Mouse (Mus musculus) hindbrain, embryonic 10.5 days (tissue): Measurements from ENCODE around the gene Apoc4. TPM values are rescaled to one million over a fixed set of nuclear protein-coding genes. Genes with fewer than 3 reads are reported as not detected.
"Not testable (repeated sequence)": the region's sequence is repeated elsewhere in the genome, so short reads cannot be mapped to it uniquely, and the experiment has no call there.

Experiments used
- DNase-seq: peaks from one replicate; pipeline ENCODE4 v3.0.0-alpha.2; 2017; ENCODE audit warnings: low spot score
- H3K27ac ChIP-seq: fragments of 300-500 bp; sonication (generic); 2 replicates; pipeline ENCODE4 v1.5.1; 2016; ENCODE audit warnings: mild to moderate bottlenecking, moderate library complexity
- H3K27me3 ChIP-seq: fragments of 300-500 bp; sonication (generic); 2 replicates; pipeline ENCODE4 v1.6.1; 2016; ENCODE audit warnings: mild to moderate bottlenecking; ENCODE audit not compliant: poor library complexity, insufficient read depth, severe bottlenecking
- H3K36me3 ChIP-seq: fragments of 300-500 bp; sonication (generic); 2 replicates; pipeline ENCODE4 v1.6.1; 2016; ENCODE audit warnings: mild to moderate bottlenecking, moderate library complexity
- H3K4me1 ChIP-seq: fragments of 300-500 bp; sonication (generic); replicated peaks from 2 replicates; pipeline ENCODE4 v1.6.1; 2016; ENCODE audit warnings: mild to moderate bottlenecking
- H3K4me3 ChIP-seq: fragments of 300-500 bp; sonication (generic); 2 replicates; pipeline ENCODE4 v1.5.1; 2016; ENCODE audit warnings: mild to moderate bottlenecking, moderate library complexity
- H3K9me3 ChIP-seq: fragments of 300-500 bp; sonication (generic); 2 replicates; pipeline ENCODE4 v1.6.1; 2016; ENCODE audit warnings: mild to moderate bottlenecking, moderate library complexity
- WGBS: fragments of 180-500 bp; shearing (Covaris S2); methylation state at CpG from one replicate; pipeline ENCODE4 v1.1.7; 2016; 5-methylcytosine and 5-hydroxymethylcytosine counted together
- polyA plus RNA-seq: library from polyadenylated mRNA; unstranded; fragments of >200 nt; fragmentation: Nextera tagmentation; extraction: Ambion mirVana; gene quantifications from 2 replicates; pipeline ENCODE4 v1.2.1, GENCODE M21; 2016

Apoc4 gene
- polyA plus RNA-seq, 1 experiment from 2014 or later = not detected

DNA sequence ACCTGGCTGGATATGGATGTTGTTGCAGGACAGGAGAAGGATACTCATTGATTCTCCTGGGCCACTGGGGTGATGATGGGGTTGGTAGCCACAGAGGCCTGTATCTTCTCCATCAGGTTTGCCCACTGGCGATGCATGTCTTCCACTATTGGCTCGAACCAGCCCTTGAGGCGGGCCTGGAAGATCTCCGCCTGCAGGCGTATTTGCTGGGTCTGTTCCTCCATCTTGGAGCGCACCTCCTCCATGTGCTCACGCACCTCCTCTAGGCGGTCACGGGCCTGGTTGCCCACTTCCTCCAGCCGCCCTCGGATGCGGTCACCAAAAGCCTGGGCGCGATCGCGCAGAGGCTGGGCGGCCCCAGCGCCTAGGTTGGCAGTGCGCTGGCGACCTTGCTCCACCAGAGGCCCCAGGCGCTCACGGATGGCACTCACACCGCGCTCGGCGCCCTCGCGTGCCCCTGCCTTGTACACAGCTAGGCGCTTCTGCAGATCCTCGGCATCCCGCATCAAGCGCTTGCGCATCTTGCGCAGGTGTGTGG lies 15.1 kb upstream of the Apoc4 start:
- peaks cover 9% of the 10 kb centered on the region for H3K9me3 ChIP-seq
- H3K27ac ChIP-seq = no peak overlapping the region
- no peaks in the 10 kb centered on the region for H3K27me3 ChIP-seq
- 94% methylated on average over 34 of the region's 34 CpGs for WGBS
- H3K4me1 ChIP-seq = peaks cover 71% of the 10 kb centered on the region
- no peak for DNase-seq
- H3K4me3 ChIP-seq = peak overlapping the region; percentile 7; the same call in 1 of the 2 replicates
- peaks cover 19% of the 10 kb centered on the region for H3K36me3 ChIP-seq

DNA sequence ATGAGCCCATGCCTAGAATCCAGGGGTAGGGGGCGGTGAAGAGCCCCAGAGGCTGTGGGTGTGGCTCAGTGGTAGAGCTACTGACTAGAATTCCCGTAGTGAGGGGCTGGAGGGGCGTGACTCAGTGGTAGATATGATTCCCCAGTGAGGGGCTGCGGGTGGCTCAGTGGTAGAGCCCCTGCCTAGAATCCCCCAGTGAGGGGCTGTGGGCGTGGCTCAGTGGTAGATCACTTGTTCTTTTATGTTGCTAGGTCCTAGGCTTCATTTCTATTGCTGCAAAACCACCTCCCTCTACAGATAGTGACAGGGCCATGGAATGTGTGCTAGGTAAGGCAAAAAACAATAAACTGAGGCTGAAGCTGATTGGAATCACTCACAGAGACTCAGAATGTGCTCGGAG lies 14.6 kb upstream of the Apoc4 start:
- Histone ChIP-seq H3K4me1 (peaks cover 69% of the 10 kb centered on the region), H3K27ac (no peak overlapping the region), H3K9me3 (peaks cover 9% of the 10 kb centered on the region), H3K27me3 (no peaks in the 10 kb centered on the region), H3K36me3 (peaks cover 18% of the 10 kb centered on the region), H3K4me3 (no peak overlapping the region)
- DNase-seq = no peak
- 85% methylated on average over 6 of the region's 6 CpGs for WGBS

DNA sequence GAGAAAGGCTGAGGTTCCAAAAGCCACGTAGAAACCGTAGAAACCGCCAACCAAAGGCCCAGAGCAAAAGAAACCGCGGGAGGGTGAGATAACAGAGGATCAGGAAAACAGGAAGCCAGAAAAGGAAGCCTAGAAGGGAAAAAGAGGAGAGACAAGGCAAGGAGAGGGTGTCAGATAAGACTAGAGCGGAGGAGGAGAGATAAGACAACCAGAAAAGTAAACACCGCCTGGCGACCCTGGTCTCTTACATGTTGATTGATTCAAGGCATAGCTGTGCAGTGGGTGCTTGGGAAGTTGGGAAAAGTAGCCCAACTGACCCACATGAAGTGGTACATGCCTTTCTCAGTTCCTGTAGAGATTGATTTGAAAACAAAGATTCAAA lies 13.9 kb upstream of the Apoc4 start:
- no peaks in the 10 kb centered on the region for H3K27me3 ChIP-seq
- peaks cover 62% of the 10 kb centered on the region for H3K4me1 ChIP-seq
- DNase-seq = no peak
- peaks cover 9% of the 10 kb centered on the region for H3K9me3 ChIP-seq
- H3K4me3 ChIP-seq = no peak overlapping the region
- 49% methylated on average over 8 of the region's 8 CpGs for WGBS
- peak overlapping the region; percentile 53; the same call in 1 of the 2 replicates for H3K27ac ChIP-seq
- peaks cover 18% of the 10 kb centered on the region for H3K36me3 ChIP-seq

DNA sequence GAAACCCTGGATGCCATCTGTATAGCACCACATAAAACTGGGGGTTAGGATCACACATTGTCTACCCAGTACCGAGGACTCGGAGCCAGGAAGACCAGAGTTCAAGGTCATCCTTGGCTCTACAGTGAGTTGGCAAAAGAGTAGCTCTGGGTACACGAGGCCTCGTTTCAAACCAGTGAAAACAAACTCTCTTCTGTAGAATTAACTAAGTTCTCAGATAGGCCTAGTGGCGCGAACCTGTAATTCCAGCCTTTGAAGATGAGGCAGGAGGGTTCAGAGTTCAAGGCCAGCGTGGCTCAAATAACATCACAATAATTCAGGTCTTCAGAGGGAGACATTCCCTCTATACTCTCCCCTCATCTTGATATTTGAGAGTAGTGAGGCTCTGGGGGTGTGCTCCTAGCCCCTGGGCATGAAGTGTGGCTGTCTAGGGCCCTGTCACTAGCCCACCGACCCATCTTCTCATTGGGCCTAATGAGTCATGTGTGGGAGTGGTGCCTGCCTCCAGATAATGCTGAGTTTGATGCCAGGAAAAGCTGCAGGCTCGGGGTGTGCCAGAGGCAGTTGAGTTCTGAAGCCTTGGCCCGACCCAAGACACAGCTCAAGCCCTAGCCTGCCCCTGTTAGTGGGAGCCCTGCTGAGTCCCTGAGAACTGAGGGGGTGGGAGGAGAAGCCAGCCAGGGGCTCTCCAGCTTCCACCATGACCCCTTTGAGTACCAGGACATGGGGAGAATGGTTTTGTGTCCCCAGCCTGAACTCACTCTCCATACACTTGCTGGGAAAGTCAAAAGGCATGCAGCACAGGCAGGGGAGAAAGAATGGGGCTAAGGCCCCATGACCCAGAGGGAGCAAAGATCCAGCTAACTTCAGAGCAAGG lies 13.3 kb upstream of the Apoc4 start:
- H3K27ac ChIP-seq = peak overlapping the region; percentile 53
- H3K9me3 ChIP-seq = peaks cover 9% of the 10 kb centered on the region
- H3K27me3 ChIP-seq = no peaks in the 10 kb centered on the region
- peaks cover 18% of the 10 kb centered on the region for H3K36me3 ChIP-seq
- no peak overlapping the region for H3K4me3 ChIP-seq
- no peak for DNase-seq
- H3K4me1 ChIP-seq = peaks cover 58% of the 10 kb centered on the region
- WGBS = 86% methylated on average over 10 of the region's 10 CpGs

DNA sequence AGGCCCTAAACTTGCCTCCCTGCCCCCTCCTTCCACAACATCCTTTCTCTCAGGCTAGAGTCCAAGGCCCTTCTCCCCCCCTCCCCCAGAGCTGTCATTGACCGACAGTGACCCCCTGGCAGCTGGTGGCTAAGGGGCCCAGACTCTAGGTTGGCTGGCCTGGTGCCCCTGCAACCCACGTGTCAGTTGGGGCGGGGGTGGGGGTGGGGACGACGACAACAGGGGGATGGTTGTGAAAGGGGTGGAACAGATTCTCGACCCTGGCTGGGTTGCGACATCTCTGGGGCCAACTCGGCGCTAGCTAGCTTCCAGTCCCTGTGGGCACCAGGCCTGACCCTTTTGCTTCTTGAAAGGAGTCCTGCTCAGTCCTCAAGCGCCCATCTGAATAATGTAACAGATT lies 12.1 kb upstream of the Apoc4 start:
- peak overlapping the region; percentile 16; the same call in 1 of the 2 replicates for H3K4me3 ChIP-seq
- 24% methylated on average over 10 of the region's 10 CpGs for WGBS
- no peaks in the 10 kb centered on the region for H3K27me3 ChIP-seq
- peak; percentile 65 for DNase-seq
- peaks cover 47% of the 10 kb centered on the region for H3K4me1 ChIP-seq
- peaks cover 18% of the 10 kb centered on the region for H3K36me3 ChIP-seq
- H3K27ac ChIP-seq = peak overlapping the region; percentile 81
- peaks cover 9% of the 10 kb centered on the region for H3K9me3 ChIP-seq

DNA sequence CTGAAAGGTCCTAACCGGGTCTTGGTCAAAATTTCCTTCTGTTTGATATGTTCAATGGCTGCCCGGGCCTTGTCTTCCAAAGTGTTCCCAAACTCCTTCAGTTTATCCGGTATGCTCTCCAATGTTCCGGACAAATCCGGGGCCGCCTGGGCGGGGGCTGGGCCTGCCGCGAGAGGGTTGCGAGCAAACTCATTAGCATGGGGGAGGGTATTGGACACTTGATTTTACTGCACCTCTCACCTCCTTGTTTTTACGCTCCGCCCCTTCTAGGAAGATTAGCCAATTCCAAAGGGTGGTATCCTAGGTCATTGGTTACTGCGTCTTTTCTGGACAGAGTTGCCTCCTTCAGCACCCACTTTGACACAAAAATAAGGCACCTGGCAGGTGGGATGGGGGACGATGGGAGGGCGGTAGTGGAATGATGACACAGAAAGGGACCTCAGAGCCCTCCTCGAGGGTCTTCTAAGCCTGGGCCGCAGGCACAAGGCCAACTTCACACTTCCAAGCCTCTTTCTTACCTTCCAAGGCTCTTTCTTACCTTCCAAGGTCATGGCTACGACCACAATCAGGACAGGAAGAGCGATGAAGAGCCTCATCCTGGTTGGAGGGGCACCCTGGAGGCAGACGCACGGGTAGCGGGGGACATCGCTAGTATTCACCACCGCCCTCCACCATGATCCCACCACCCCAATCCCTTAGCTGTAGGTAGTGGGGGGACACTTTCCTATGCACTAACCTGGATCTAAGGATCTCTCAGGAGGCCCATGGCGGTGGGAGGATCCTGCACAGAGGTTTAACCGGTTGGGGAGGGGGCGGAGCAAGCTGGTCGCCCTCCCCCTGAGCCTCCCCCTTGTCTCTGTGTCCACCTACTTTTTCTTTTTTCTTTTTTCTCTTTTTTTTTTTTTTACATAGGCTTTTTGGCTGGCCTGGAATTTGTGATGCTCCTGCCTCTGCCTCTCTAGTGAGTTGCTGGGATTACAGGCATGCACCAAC lies 10.9 kb upstream of the Apoc4 start, which contains the start of gene Apoc1:
Gene Apoc1 (minus strand): TSS at position 788 of the 993 bp plus-strand sequence.
- Histone ChIP-seq H3K36me3 (peaks cover 15% of the 10 kb centered on the region), H3K27ac (peak within 1 kb of the TSS; percentile 81), H3K9me3 (peaks cover 9% of the 10 kb centered on the region), H3K4me1 (peaks cover 36% of the 10 kb centered on the region), H3K4me3 (peak within 1 kb of the TSS; percentile 20), H3K27me3 (no peaks in the 10 kb centered on the region)
- 52% methylated on average over 28 of the region's 28 CpGs for WGBS
- DNase-seq = no peak

DNA sequence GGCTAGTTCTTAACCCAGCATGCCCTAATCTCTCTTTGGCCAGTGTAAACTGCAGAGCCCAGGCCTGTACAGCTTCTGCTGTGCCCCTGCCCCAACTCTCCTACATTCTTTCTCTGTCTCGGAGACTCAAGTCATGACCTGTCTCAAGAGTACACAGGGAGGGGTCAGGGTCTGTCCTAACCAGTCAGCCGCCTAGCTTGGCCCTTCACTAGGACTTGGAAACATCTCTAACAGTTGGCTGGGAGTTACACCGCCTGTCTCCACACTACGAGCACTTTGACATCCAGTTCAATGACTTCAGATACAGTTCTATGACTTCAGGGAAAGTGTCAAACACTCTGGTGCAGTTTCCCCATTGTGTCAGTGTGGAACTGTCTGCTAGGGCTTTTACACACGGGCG lies 10.2 kb upstream of the Apoc4 start:
- Histone ChIP-seq H3K4me1 (peaks cover 36% of the 10 kb centered on the region), H3K27ac (no peak overlapping the region), H3K27me3 (no peaks in the 10 kb centered on the region), H3K9me3 (peaks cover 3% of the 10 kb centered on the region), H3K4me3 (peak overlapping the region; percentile 20), H3K36me3 (peaks cover 8% of the 10 kb centered on the region)
- DNase-seq = no peak
- 82% methylated on average over 6 of the region's 6 CpGs for WGBS

DNA sequence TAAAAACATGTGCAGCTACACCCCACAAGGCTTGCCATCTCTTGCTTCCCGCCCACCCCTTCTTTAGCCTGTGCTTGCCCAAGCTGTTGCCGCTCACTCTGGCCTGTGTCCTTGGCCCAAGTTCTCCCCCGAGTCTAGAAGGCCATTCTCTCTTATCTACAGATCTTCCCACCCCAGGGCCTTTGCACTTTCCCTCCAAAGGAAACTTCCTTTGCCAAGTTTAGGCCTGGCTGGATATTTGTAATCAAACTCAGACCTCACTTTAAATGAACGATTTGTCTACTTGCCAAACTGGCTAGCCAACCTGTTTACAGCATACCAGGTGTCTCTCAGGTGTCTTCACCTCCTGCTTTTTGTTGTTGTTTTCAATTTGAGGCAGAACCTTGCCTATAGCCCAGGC lies 9.6 kb upstream of the Apoc4 start:
- H3K27me3 ChIP-seq = no peaks in the 10 kb centered on the region
- H3K4me3 ChIP-seq = no peak overlapping the region
- no peak overlapping the region for H3K27ac ChIP-seq
- DNase-seq = no peak
- H3K36me3 ChIP-seq = peaks cover 2% of the 10 kb centered on the region; the same call in 1 of the 2 replicates
- peaks cover 36% of the 10 kb centered on the region for H3K4me1 ChIP-seq
- no peaks in the 10 kb centered on the region for H3K9me3 ChIP-seq
- 94% methylated on average over 4 of the region's 4 CpGs for WGBS

DNA sequence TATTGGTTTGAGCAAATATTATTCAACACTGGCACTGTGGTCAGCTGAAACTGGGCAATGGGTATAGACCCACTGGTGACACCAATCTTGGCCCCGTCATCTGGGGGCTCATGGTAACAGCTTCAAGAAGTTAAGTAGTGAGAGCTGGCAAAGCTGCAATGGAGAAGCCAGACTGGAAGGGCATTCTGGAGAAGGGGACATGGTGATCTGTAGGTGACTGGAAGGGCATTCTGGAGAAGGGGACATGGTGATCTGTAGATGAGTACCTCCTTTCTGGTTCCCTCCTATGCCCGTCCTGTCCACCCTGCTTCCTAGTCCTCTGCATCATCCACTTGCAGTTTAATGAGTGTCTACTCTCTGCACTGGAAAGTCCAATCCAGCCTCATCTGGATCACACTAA lies 7.3 kb upstream of the Apoc4 start:
- DNase-seq = no peak
- Histone ChIP-seq H3K9me3 (no peaks in the 10 kb centered on the region), H3K4me3 (no peak overlapping the region), H3K36me3 (no peaks in the 10 kb centered on the region), H3K27me3 (no peaks in the 10 kb centered on the region), H3K4me1 (peaks cover 23% of the 10 kb centered on the region), H3K27ac (no peak overlapping the region)
- WGBS = 97% methylated on average over 2 of the region's 2 CpGs

DNA sequence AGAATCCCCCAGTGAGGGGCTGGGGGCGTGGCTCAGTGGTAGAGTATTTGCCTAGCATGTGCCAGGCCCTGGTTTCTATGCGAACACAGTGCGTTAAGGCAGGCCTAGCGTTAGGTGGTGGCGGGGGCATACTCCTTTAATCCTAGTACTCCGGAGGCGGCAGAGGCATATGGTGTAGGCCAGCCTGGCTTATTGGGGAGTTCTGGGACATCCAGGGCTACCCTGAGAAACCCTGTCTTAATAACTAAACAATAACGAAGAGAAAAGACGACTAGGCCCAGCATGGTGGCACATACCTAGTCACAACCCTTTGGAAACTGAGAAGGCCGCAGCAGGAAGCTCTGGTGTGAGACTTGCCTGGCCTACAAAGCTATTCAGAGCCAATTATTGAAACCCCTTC lies 6.8 kb upstream of the Apoc4 start:
- H3K9me3 ChIP-seq = no peaks in the 10 kb centered on the region
- no peak for DNase-seq
- H3K27me3 ChIP-seq = no peaks in the 10 kb centered on the region
- WGBS = 90% methylated on average over 10 of the region's 10 CpGs
- H3K4me3 ChIP-seq = no peak overlapping the region
- H3K27ac ChIP-seq = no peak overlapping the region
- H3K4me1 ChIP-seq = peaks cover 18% of the 10 kb centered on the region
- H3K36me3 ChIP-seq = no peaks in the 10 kb centered on the region

DNA sequence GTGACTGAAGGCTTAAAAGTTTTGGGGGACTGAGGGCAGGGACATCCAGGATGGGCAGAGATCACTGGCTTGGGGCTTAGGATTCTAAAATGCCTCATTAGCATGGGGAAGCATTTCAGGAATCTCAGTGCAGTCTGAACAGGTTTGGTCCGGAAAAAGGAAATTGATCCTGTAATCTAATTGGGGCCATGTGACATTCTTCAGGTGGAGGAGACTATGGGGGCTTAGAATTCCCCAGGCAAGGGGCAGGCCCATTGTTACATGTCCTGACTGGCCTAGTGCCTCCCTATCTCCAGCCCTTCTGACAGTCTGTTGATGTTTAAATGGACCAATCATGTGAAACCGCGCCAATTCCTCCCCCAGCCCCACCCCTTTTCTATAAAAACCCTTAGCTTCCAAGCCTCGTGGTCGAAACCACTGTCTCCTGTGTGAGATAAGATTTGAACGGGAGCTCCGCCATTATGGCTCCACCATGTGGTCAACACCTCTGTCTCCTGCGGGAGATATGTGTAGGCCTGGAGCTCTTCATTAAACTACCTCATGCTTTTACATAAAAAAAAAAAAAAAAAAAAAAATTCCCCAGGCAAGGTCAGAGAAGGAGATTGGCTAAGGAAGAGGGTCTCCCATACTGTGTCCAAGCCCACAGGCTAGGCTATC lies 5.8 kb upstream of the Apoc4 start:
- H3K4me1 ChIP-seq, H3K27me3 ChIP-seq, H3K9me3 ChIP-seq, H3K27ac ChIP-seq, H3K36me3 ChIP-seq, H3K4me3 ChIP-seq, DNase-seq: not testable (repeated sequence)
- WGBS = 75% methylated on average over 8 of the region's 8 CpGs

DNA sequence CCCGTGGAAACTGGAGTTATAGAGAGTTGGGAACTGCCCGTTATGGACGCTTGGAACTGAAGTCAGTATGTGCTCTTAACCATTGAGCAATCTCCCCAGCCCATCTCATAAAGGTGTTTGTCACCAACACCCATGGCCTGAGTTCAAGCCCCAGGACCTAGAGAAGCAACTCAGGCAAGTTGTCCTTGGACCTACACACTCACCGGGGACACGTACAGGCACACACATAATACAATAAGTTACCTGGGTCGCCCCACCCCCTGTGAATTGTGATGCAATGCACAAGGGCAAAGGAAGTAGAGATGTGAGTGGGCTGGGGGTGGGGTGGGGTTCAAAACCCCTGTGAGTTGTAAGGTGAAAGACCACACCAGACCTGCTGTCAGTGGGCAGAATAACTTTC lies 5.2 kb upstream of the Apoc4 start:
- WGBS = 90% methylated on average over 6 of the region's 6 CpGs
- Histone ChIP-seq H3K4me3 (no peak overlapping the region), H3K27ac (no peak overlapping the region), H3K27me3 (no peaks in the 10 kb centered on the region), H3K36me3 (no peaks in the 10 kb centered on the region), H3K9me3 (no peaks in the 10 kb centered on the region), H3K4me1 (peaks cover 2% of the 10 kb centered on the region; the same call in 1 of the 2 replicates)
- DNase-seq = no peak
